Mouse (Mus musculus) kidney, adult 2 months (tissue): ENCODE results near the gene Tirap. TPM values are rescaled to one million over a fixed set of nuclear protein-coding genes. Genes with fewer than 3 reads are reported as not detected.

Experiments
- DNase-seq: peaks from one replicate; pipeline ENCODE4 v3.0.0; 2021
- H3K27ac ChIP-seq: fragments of 200-500 bp; 2 replicates; pipeline ENCODE4 v1.5.1; 2012; ENCODE audit warnings: low read depth, low read length, control low read depth, inconsistent platforms; ENCODE audit not compliant: insufficient read depth
- H3K27me3 ChIP-seq: fragments of 200-500 bp; replicated peaks from 2 replicates; pipeline ENCODE4 v1.6.1; 2012; ENCODE audit warnings: mild to moderate bottlenecking, moderate library complexity, low read length, inconsistent platforms; ENCODE audit not compliant: control insufficient read depth, insufficient read depth
- H3K36me3 ChIP-seq: fragments of 200-500 bp; 2 replicates; pipeline ENCODE4 v1.6.1; 2012; ENCODE audit warnings: mild to moderate bottlenecking, moderate library complexity, low read length, inconsistent platforms; ENCODE audit not compliant: control insufficient read depth, insufficient read depth
- H3K4me1 ChIP-seq: fragments of 200-500 bp; 2 replicates; pipeline ENCODE4 v1.6.1; 2011; ENCODE audit warnings: low read length; ENCODE audit not compliant: control insufficient read depth, insufficient read depth
- H3K4me3 ChIP-seq: fragments of 200-500 bp; 2 replicates; pipeline ENCODE4 v1.5.1; 2011; ENCODE audit warnings: mild to moderate bottlenecking, low read depth, low read length, control low read depth; ENCODE audit not compliant: insufficient read depth
- CTCF ChIP-seq: fragments of 200-500 bp; conservative IDR thresholded peaks from 2 replicates; pipeline ENCODE4 v1.5.1; 2011; ENCODE audit warnings: low read depth, mild to moderate bottlenecking, control low read depth, low read length, moderate library complexity, mixed read lengths; ENCODE audit not compliant: insufficient read depth, insufficient read length
- POLR2A ChIP-seq: fragments of 200-500 bp; IDR thresholded peaks from one replicate; pipeline ENCODE4 v1.6.1; 2011; ENCODE audit warnings: low read depth, low read length, control low read depth
- WGBS: fragments of 180-500 bp; shearing (Covaris S2); methylation state at CpG from one replicate; pipeline ENCODE4 v1.1.7; 2018; 5-methylcytosine and 5-hydroxymethylcytosine counted together
- polyA plus RNA-seq: library from polyadenylated mRNA; depleted of rRNA; stranded (reverse); fragments of >200 nt; gene quantifications from 2 replicates; pipeline ENCODE4 v1.2.3, GENCODE M21; 2012

The Tirap gene
- polyA plus RNA-seq, 1 experiment, result 8.1 TPM

GRCm38 (mm10) chr9:35187351-35187903 is 12.7 kb downstream of the Tirap start:
- no peak overlapping the region for H3K27ac ChIP-seq
- H3K4me1 ChIP-seq, result no peaks in the 10 kb centered on the region
- no peaks in the 10 kb centered on the region; the same call in 1 of the 2 replicates for H3K36me3 ChIP-seq
- H3K4me3 ChIP-seq, result no peak overlapping the region
- DNase-seq, result no peak
- H3K27me3 ChIP-seq, result no peaks in the 10 kb centered on the region
- WGBS, result 73% methylated on average over 10 of the region's 10 CpGs
- TF ChIP-seq POLR2A (no peak), CTCF (no peak)

GRCm38 (mm10) chr9:35186430-35186829 is 13.7 kb downstream of the Tirap start:
- 65% methylated on average over 4 of the region's 4 CpGs for WGBS
- H3K4me3 ChIP-seq, result no peak overlapping the region

GRCm38 (mm10) chr9:35183359-35183758 is 16.7 kb downstream of the Tirap start:
- H3K4me3 ChIP-seq, result no peak overlapping the region
- DNase-seq, result no peak
- TF ChIP-seq CTCF, result no peak
- TF ChIP-seq POLR2A, result no peak
- H3K27me3 ChIP-seq, result no peaks in the 10 kb centered on the region
- no peaks in the 10 kb centered on the region; the same call in 1 of the 2 replicates for H3K36me3 ChIP-seq
- H3K27ac ChIP-seq, result no peak overlapping the region
- no peaks in the 10 kb centered on the region for H3K4me1 ChIP-seq
- WGBS, result 65% methylated on average over 5 of the region's 5 CpGs

More at GRCm38 (mm10) chr9:35186430-35186829, 13.7 kb downstream of the Tirap start:
- Histone ChIP-seq H3K27me3 (no peaks in the 10 kb centered on the region), H3K4me1 (no peaks in the 10 kb centered on the region), H3K36me3 (no peaks in the 10 kb centered on the region; the same call in 1 of the 2 replicates), H3K27ac (no peak overlapping the region)
- TF ChIP-seq CTCF (no peak), POLR2A (no peak)
- DNase-seq, result no peak

- H3K4me3 ChIP-seq, result no peak overlapping the region
- no peak for TF ChIP-seq POLR2A
- no peak for TF ChIP-seq CTCF
- H3K4me1 ChIP-seq, result no peaks in the 10 kb centered on the region
- DNase-seq, result no peak
- WGBS, result 72% methylated on average over 2 of the region's 2 CpGs
- H3K27me3 ChIP-seq, result no peaks in the 10 kb centered on the region
- no peak overlapping the region for H3K27ac ChIP-seq
- H3K36me3 ChIP-seq, result no peaks in the 10 kb centered on the region; the same call in 1 of the 2 replicates
Measured at GRCm38 (mm10) chr9:35182832-35183231, 17.3 kb downstream of the Tirap start.

DNA sequence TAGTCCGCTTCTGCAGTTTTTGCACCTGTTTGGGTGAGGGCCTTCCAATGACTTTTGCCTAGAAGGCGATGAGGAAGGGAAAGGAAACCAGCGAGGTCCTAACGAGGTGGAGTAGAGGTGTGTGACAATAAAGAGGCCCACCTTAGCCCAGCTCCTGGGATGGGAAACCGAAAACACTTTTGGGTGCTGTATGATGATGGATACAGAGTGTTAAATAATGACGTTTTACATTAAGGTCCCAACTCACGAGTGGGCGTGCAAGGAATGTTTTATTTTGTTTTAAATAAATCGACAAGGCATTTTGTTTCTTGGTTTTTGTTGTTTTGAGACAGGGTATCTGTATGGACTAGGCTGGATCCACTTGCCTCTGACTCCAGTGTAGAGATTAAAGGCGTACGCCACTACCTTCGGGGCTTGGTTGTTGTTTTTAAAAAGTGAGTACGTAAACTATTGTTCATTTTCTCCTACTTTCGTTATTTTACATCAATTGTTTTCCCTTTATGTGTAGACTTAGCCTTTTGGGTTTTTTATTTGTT is 23.9 kb downstream of the Tirap start:
- DNase-seq, result no peak
- H3K4me1 ChIP-seq, result peaks cover 4% of the 10 kb centered on the region; the same call in 1 of the 2 replicates
- H3K27me3 ChIP-seq, result no peaks in the 10 kb centered on the region
- TF ChIP-seq POLR2A (no peak), CTCF (no peak)
- H3K27ac ChIP-seq, result 0 out of 2 replicates have a peak overlapping the region, but pooled peaks have one; percentile 42
- H3K4me3 ChIP-seq, result peak overlapping the region; percentile 95
- no peaks in the 10 kb centered on the region for H3K36me3 ChIP-seq
- WGBS, result 39% methylated on average over 14 of the region's 14 CpGs

DNA sequence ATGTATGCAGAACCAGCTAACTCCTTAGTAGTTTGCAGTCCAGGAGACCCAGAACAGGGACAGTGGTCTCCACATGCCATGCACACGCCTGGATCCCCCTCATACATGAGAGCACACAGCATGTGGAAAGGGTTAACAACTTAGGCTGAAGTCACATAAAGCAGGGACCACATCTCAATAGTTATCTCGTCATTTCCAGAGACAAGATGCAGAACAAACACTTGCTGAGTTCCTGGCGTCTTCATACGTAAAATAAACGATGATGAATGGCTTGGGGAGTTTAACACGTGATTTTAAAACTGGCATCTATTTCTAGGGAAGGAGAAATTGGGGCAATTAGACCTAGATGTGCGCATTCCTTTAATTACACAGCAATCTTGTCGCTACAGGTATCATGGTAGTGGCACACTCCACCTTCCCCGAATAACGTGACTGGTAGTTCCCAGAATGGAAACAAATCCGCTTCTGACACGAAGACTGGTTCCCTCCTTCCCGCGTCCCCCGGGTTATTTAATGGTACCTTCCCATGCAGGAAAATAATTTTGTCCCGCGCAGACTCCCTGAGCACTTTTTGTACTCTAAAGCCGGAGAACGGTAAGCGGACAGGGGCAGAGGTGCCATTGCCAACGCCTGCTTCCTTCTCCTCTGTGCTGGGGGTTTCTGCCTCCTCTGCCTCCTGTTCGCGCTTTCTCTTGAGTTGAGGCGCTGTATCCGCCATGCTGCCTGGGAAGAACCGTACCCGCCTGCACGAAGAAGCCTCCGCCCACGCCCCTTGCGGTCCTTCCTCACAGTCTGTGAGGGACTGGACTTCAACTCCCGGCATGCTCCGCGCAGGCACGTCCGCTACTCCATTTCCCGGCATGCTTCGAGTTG is 24.6 kb downstream of the Tirap start, which contains the start of gene Dcps:
TSS of gene Dcps (minus strand) at position 811 of the 873 bp plus-strand sequence.
- peak; percentile 33 for TF ChIP-seq POLR2A
- TF ChIP-seq CTCF, result peak; percentile 28; the same call in 1 of the 2 replicates
- WGBS, result under 1% methylated on average over 38 of the region's 38 CpGs
- peaks cover 4% of the 10 kb centered on the region; the same call in 1 of the 2 replicates for H3K4me1 ChIP-seq

More for the DNA sequence above, 24.6 kb downstream of the Tirap start, which contains the start of gene Dcps:
- Histone ChIP-seq H3K4me3 (peak within 1 kb of the TSS; percentile 95), H3K27me3 (no peaks in the 10 kb centered on the region), H3K27ac (peak within 1 kb of the TSS; percentile 96), H3K36me3 (no peaks in the 10 kb centered on the region)
- DNase-seq, result peak; percentile 96
